Mouse (Mus musculus) brain, embryonic 14.5 days (tissue): Measurements from ENCODE around the gene Miga2.

Source experiments
- CTCF ChIP-seq: fragments of 200-500 bp; IDR thresholded peaks from 2 replicates; pipeline ENCODE4 v1.5.1; 2012; ENCODE audit warnings: inconsistent platforms, mild to moderate bottlenecking, moderate library complexity, borderline replicate concordance; ENCODE audit not compliant: insufficient read depth, insufficient read length; ENCODE audit errors: extremely low read depth
- POLR2A ChIP-seq: fragments of 200-500 bp; IDR thresholded peaks from 2 replicates; pipeline ENCODE4 v1.6.1; 2012; ENCODE audit warnings: mild to moderate bottlenecking, inconsistent platforms, borderline replicate concordance; ENCODE audit not compliant: poor library complexity, insufficient read depth, insufficient read length, severe bottlenecking; ENCODE audit errors: extremely low read depth

GRCm38 (mm10) chr2:30395757-30396156, 31.7 kb downstream of the Miga2 start:
- no peak for TF ChIP-seq POLR2A
- no peak for TF ChIP-seq CTCF
